Mouse (Mus musculus) ES-E14 (cell line): Measurements from ENCODE around the gene Tpk1.

Source experiments
- HCFC1 ChIP-seq: IDR thresholded peaks from 2 replicates; pipeline ENCODE4 v1.6.1; 2012; ENCODE audit warnings: low read length, inconsistent platforms, borderline replicate concordance; ENCODE audit not compliant: insufficient read depth
- ZNF384 ChIP-seq: IDR thresholded peaks from 2 replicates; pipeline ENCODE4 v1.6.1; 2012; ENCODE audit warnings: low read depth, low read length, inconsistent platforms

GRCm38 (mm10) chr6:43462189-43462848 lies 203.8 kb downstream of the Tpk1 start:
- TF ChIP-seq ZNF384, result no peak
- TF ChIP-seq HCFC1, result no peak
